16 mouse cellular contexts compared by ENCODE assay signal in the genomic region with DNA sequence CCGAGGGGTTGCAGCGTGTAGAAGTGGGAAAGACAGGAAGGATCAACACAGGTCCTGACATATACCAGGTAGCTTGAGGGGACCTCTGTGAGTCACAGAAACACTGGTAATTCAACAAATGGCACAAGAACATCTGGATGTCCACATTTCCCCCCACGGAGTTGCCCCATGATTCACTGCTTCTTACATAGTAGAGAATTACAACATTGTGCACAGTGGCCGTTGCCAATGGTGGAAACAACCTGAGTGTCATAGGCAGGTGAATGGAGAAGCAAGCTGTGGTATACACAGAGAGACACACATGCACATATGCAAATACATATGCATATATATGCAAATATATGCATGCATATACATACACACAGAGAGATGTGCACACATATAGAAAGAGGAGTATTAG. TPM values are rescaled to one million over a fixed set of nuclear protein-coding genes. Genes with fewer than 3 reads are reported as not detected.
"Had no signal": no experiment of that assay in that cellular context is flagged by ENCODE, and none has a peak within 500 bp of the region (broad histone marks: within the 10 kb centered on the region; RNA-seq: fewer than 3 reads in every experiment).

No protein-coding gene starts in this region.

- H3K4me3 ChIP-seq: liver, embryonic 15.5 days; lung, embryonic 15.5 days; midbrain, embryonic 13.5 days; midbrain, embryonic 15.5 days; stomach, embryonic 15.5 days had no signal

- H3K27ac ChIP-seq: liver, embryonic 15.5 days; macrophage; midbrain, embryonic 13.5 days; midbrain, embryonic 15.5 days; stomach, embryonic 15.5 days; stomach, postnatal 0 days had no signal

- DNase-seq: liver, postnatal 0 days; lung, adult 2 months; lung, postnatal 14 days; lung, postnatal 36 days; right cerebral cortex, postnatal 14 days; thymus, adult 2 months; thymus, postnatal 25 days; thymus, postnatal 4 days had no signal

- H3K4me1 ChIP-seq: liver, embryonic 15.5 days had no signal

- ATAC-seq: liver, postnatal 0 days; lung, postnatal 0 days; midbrain, embryonic 15.5 days had no signal

RNA-seq across cellular contexts. Expression of gene A3galt2, which starts 55.2 kb away (rescaled TPM):
- polyA plus RNA-seq: liver, embryonic 15.5 days; liver, postnatal 0 days; macrophage; stomach, postnatal 0 days had no signal
